Mouse (Mus musculus) midbrain, embryonic 14.5 days (tissue): Measurements from ENCODE around the gene 1700067P10Rik. TPM values are rescaled to one million over a fixed set of nuclear protein-coding genes. Genes with fewer than 3 reads are reported as not detected.
A peak's percentile ranks its signal among the peaks of the same experiment; 100 is the strongest.

Source experiments
- ATAC-seq: fragments of 200-750 bp; cut with Nextera tagmentation; 2 replicates; pipeline ENCODE4 v1.8.0; 2017; ENCODE audit warnings: moderate number of reproducible peaks, moderate library complexity; ENCODE audit not compliant: low FRiP score, low TSS enrichment
- DNase-seq: peaks from one replicate; pipeline ENCODE4 v3.0.0-alpha.2; 2015
- H3K27ac ChIP-seq: fragments of 300-500 bp; sonication (generic); replicated peaks from 2 replicates; pipeline ENCODE4 v1.5.1; 2014; ENCODE audit warnings: mild to moderate bottlenecking, low read depth, low read length, moderate library complexity
- H3K27me3 ChIP-seq: fragments of 300-500 bp; sonication (generic); 2 replicates; pipeline ENCODE4 v1.6.1; 2014; ENCODE audit warnings: low read length, control low read depth, mixed read lengths; ENCODE audit not compliant: control insufficient read depth, insufficient read depth
- H3K36me3 ChIP-seq: fragments of 300-500 bp; sonication (generic); 2 replicates; pipeline ENCODE4 v1.6.1; 2014; ENCODE audit warnings: low read length, control low read depth; ENCODE audit not compliant: control insufficient read depth, insufficient read depth
- H3K4me1 ChIP-seq: fragments of 300-500 bp; sonication (generic); 2 replicates; pipeline ENCODE4 v1.6.1; 2014; ENCODE audit warnings: mild to moderate bottlenecking, antibody characterized with exemption, low read length, control low read depth; ENCODE audit not compliant: control insufficient read depth, insufficient read depth
- H3K4me2 ChIP-seq: fragments of 300-500 bp; sonication (generic); 2 replicates; pipeline ENCODE4 v1.6.1; 2014; ENCODE audit warnings: mild to moderate bottlenecking, low read length, moderate library complexity
- H3K4me3 ChIP-seq: fragments of 300-500 bp; sonication (generic); replicated peaks from 2 replicates; pipeline ENCODE4 v1.5.1; 2014; ENCODE audit warnings: low read depth, low read length
- H3K9ac ChIP-seq: fragments of 300-500 bp; sonication (generic); replicated peaks from 2 replicates; pipeline ENCODE4 v1.6.1; 2014; ENCODE audit warnings: mild to moderate bottlenecking, low read length, moderate library complexity
- H3K9me3 ChIP-seq: fragments of 300-500 bp; sonication (generic); 2 replicates; pipeline ENCODE4 v1.6.1; 2016; ENCODE audit warnings: low read length, control low read depth, mixed read lengths; ENCODE audit not compliant: control insufficient read depth
- WGBS: fragments of 180-500 bp; shearing (Covaris S2); extraction: QIAGEN DNeasy Blood & Tissue Kit; methylation state at CpG from one replicate; pipeline ENCODE4 v1.1.7; 2014; 5-methylcytosine and 5-hydroxymethylcytosine counted together
- polyA plus RNA-seq: library from polyadenylated mRNA; unstranded; fragments of >200 nt; fragmentation: Nextera tagmentation; extraction: Ambion mirVana; gene quantifications from 2 replicates; pipeline ENCODE4 v1.2.1, GENCODE M21; 2014

1700067P10Rik gene
- polyA plus RNA-seq, 1 experiment from 2014 or later: not detected

- WGBS: 39% methylated on average over 12 of the region's 12 CpGs
- peaks cover 17% of the 10 kb centered on the region for H3K27me3 ChIP-seq
- H3K9ac ChIP-seq: no peak overlapping the region
- H3K36me3 ChIP-seq: no peaks in the 10 kb centered on the region
- DNase-seq (no peak), ATAC-seq (no peak)
- H3K4me3 ChIP-seq: no peak overlapping the region
- no peak overlapping the region for H3K4me2 ChIP-seq
- H3K9me3 ChIP-seq: no peaks in the 10 kb centered on the region
- peaks cover 2% of the 10 kb centered on the region; the same call in 1 of the 2 replicates for H3K4me1 ChIP-seq
- H3K27ac ChIP-seq: 0 out of 2 replicates have a peak overlapping the region, but pooled peaks have one; percentile 13
Measured at GRCm38 (mm10) chr17:48090305-48090704, 1.2 kb downstream of the 1700067P10Rik start.

- Histone ChIP-seq H3K27me3 (peaks cover 46% of the 10 kb centered on the region), H3K27ac (no peak overlapping the region), H3K4me2 (no peak overlapping the region), H3K4me1 (peaks cover 28% of the 10 kb centered on the region), H3K9me3 (no peaks in the 10 kb centered on the region), H3K4me3 (no peak overlapping the region), H3K36me3 (no peaks in the 10 kb centered on the region), H3K9ac (no peak overlapping the region)
- no peak for DNase-seq
- WGBS: 75% methylated on average over 5 of the region's 5 CpGs
- ATAC-seq: no peak
Measured at GRCm38 (mm10) chr17:48093286-48093817, 4.2 kb downstream of the 1700067P10Rik start.

- no peak for DNase-seq
- ATAC-seq: no peak
- Histone ChIP-seq H3K4me2 (peak overlapping the region; percentile 33), H3K4me3 (no peak overlapping the region), H3K36me3 (no peaks in the 10 kb centered on the region), H3K9me3 (no peaks in the 10 kb centered on the region), H3K4me1 (peaks cover 35% of the 10 kb centered on the region), H3K9ac (no peak overlapping the region), H3K27ac (no peak overlapping the region), H3K27me3 (peaks cover 60% of the 10 kb centered on the region)
- WGBS: 7% methylated on average over 20 of the region's 20 CpGs
Measured at GRCm38 (mm10) chr17:48094820-48095680, 5.9 kb downstream of the 1700067P10Rik start.

- H3K9ac ChIP-seq: peak overlapping the region; percentile 31; the same call in 1 of the 2 replicates
- no peak for ATAC-seq
- WGBS: under 1% methylated on average over 26 of the region's 26 CpGs
Measured at GRCm38 (mm10) chr17:48095718-48096121, 6.6 kb downstream of the 1700067P10Rik start.

GRCm38 (mm10) chr17:48096321-48096720 lies 7.2 kb downstream of the 1700067P10Rik start:
- DNase-seq: no peak
- no peak overlapping the region for H3K9ac ChIP-seq

More at GRCm38 (mm10) chr17:48095718-48096121, 6.6 kb downstream of the 1700067P10Rik start:
- H3K4me3 ChIP-seq: 0 out of 2 replicates have a peak overlapping the region, but pooled peaks have one; percentile 15
- DNase-seq: peak; percentile 73
- H3K4me1 ChIP-seq: peaks cover 35% of the 10 kb centered on the region
- H3K9me3 ChIP-seq: no peaks in the 10 kb centered on the region
- H3K36me3 ChIP-seq: no peaks in the 10 kb centered on the region
- no peak overlapping the region for H3K27ac ChIP-seq
- H3K27me3 ChIP-seq: peaks cover 60% of the 10 kb centered on the region
- H3K4me2 ChIP-seq: peak overlapping the region; percentile 33

GRCm38 (mm10) chr17:48097011-48097742 lies 8.1 kb downstream of the 1700067P10Rik start:
- Histone ChIP-seq H3K36me3 (no peaks in the 10 kb centered on the region), H3K27me3 (peaks cover 60% of the 10 kb centered on the region), H3K9me3 (no peaks in the 10 kb centered on the region), H3K27ac (no peak overlapping the region), H3K9ac (peak overlapping the region; percentile 31; the same call in 1 of the 2 replicates), H3K4me1 (peaks cover 35% of the 10 kb centered on the region), H3K4me2 (peak overlapping the region; percentile 53), H3K4me3 (peak overlapping the region; percentile 26)
- DNase-seq: peak; percentile 82
- WGBS: under 1% methylated on average over 39 of the region's 41 CpGs
- ATAC-seq: no peak

More at GRCm38 (mm10) chr17:48096321-48096720, 7.2 kb downstream of the 1700067P10Rik start:
- Histone ChIP-seq H3K36me3 (no peaks in the 10 kb centered on the region), H3K27ac (no peak overlapping the region), H3K4me2 (no peak overlapping the region), H3K9me3 (no peaks in the 10 kb centered on the region), H3K4me1 (peaks cover 35% of the 10 kb centered on the region), H3K27me3 (peaks cover 60% of the 10 kb centered on the region), H3K4me3 (no peak overlapping the region; the same call in 1 of the 2 replicates)
- ATAC-seq: no peak
- WGBS: 5% methylated on average over 17 of the region's 17 CpGs

- H3K4me1 ChIP-seq: peaks cover 35% of the 10 kb centered on the region
- no peak for ATAC-seq
- no peak for DNase-seq
- H3K36me3 ChIP-seq: no peaks in the 10 kb centered on the region
- WGBS: under 1% methylated on average over 42 of the region's 43 CpGs
- H3K4me2 ChIP-seq: peak overlapping the region; percentile 53
- no peaks in the 10 kb centered on the region for H3K9me3 ChIP-seq
- peaks cover 60% of the 10 kb centered on the region for H3K27me3 ChIP-seq
- peak overlapping the region; percentile 26 for H3K4me3 ChIP-seq
- H3K27ac ChIP-seq: no peak overlapping the region
- peak overlapping the region; percentile 31; the same call in 1 of the 2 replicates for H3K9ac ChIP-seq
Measured at GRCm38 (mm10) chr17:48097743-48098527, 8.8 kb downstream of the 1700067P10Rik start.

GRCm38 (mm10) chr17:48098528-48098890 lies 9.4 kb downstream of the 1700067P10Rik start:
- DNase-seq (peak; percentile 55), ATAC-seq (no peak)
- Histone ChIP-seq H3K9ac (no peak overlapping the region), H3K4me2 (peak overlapping the region; percentile 53), H3K36me3 (no peaks in the 10 kb centered on the region), H3K27ac (no peak overlapping the region), H3K9me3 (no peaks in the 10 kb centered on the region), H3K27me3 (peaks cover 60% of the 10 kb centered on the region), H3K4me1 (peaks cover 35% of the 10 kb centered on the region), H3K4me3 (no peak overlapping the region; the same call in none of the 2 replicates)
- under 1% methylated on average over 19 of the region's 19 CpGs for WGBS
